Mouse (Mus musculus) bone marrow, adult 2 months (tissue): ENCODE measurements around the gene Tppp2.

Source experiments
- CTCF ChIP-seq: fragments of 200-500 bp; IDR thresholded peaks from 2 replicates; pipeline ENCODE4 v1.5.1; 2011; ENCODE audit warnings: low read length, control low read depth; ENCODE audit not compliant: control insufficient read depth, insufficient read depth
- POLR2A ChIP-seq: fragments of 200-500 bp; IDR thresholded peaks from 2 replicates; pipeline ENCODE4 v1.6.1; 2011; ENCODE audit warnings: low read depth, mild to moderate bottlenecking, control low read depth, low read length, borderline replicate concordance; ENCODE audit not compliant: control insufficient read depth

DNA sequence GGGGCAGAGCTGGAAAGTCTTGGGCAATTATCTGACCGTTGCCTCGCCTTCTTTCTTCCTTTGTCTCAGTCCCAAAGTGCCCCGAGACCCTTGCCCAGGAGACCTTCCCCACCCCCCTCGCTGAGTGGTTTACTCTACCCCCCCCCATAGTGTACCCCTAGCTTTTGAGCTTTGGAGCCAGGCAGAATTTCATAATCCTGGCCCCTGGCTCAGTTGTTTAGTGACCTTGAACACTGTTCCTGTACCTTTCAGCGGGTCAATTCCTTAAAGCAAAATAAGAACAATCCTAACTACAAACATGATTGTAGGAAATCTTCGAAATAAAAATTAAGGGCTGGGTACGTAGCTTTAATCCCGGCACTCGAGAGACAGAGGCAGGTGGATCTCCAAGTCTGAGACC is 23.4 kb downstream of the Tppp2 start:
- no peak for TF ChIP-seq CTCF
- no peak for TF ChIP-seq POLR2A
